Mouse (Mus musculus) thymus, postnatal 25 days (tissue): Measurements from ENCODE around the gene Pla2g4f.
A peak's percentile ranks its signal among the peaks of the same experiment; 100 is the strongest.

Source experiments
- DNase-seq: peaks from one replicate; pipeline ENCODE4 v3.0.0; 2022

Pla2g4f gene

GRCm38 (mm10) chr2:120313976-120314375 lies at the start of gene Pla2g4f:
Gene Pla2g4f, minus strand, starts transcription at chr2:120314165.
- DNase-seq = no peak

GRCm38 (mm10) chr2:120360425-120360824 lies 46.5 kb upstream of the Pla2g4f start:
- DNase-seq = no peak

GRCm38 (mm10) chr2:120352682-120353646 lies 39.0 kb upstream of the Pla2g4f start, which contains the start of gene Vps39:
Gene Vps39, minus strand, starts transcription at chr2:120353137.
- peak; percentile 90 for DNase-seq

GRCm38 (mm10) chr2:120351321-120351720 lies 37.4 kb upstream of the Pla2g4f start:
- no peak for DNase-seq

GRCm38 (mm10) chr2:120348120-120348519 lies 34.2 kb upstream of the Pla2g4f start:
- peak; percentile 16 for DNase-seq

- DNase-seq = no peak
These were observed 27.8 kb upstream of the Pla2g4f start for GRCm38 (mm10) chr2:120341741-120342140.

GRCm38 (mm10) chr2:120337886-120338285 lies 23.9 kb upstream of the Pla2g4f start:
- DNase-seq = no peak

GRCm38 (mm10) chr2:120331575-120331974 lies 17.6 kb upstream of the Pla2g4f start:
- no peak for DNase-seq

- DNase-seq = no peak
These were observed 1.1 kb upstream of the Pla2g4f start for GRCm38 (mm10) chr2:120315077-120315476.

- DNase-seq = no peak
These were observed 522 bp upstream of the Pla2g4f start for GRCm38 (mm10) chr2:120314487-120314886.

- DNase-seq = no peak
These were observed 1.6 kb downstream of the Pla2g4f start for GRCm38 (mm10) chr2:120312276-120312825.

- DNase-seq = no peak
These were observed 9.9 kb downstream of the Pla2g4f start for GRCm38 (mm10) chr2:120304113-120304512.

GRCm38 (mm10) chr2:120301076-120301475 lies 12.9 kb downstream of the Pla2g4f start:
- no peak for DNase-seq

GRCm38 (mm10) chr2:120299866-120300265 lies 14.1 kb downstream of the Pla2g4f start:
- no peak for DNase-seq

GRCm38 (mm10) chr2:120296160-120296559 lies 17.8 kb downstream of the Pla2g4f start:
- DNase-seq = no peak

GRCm38 (mm10) chr2:120291471-120292078 lies 22.4 kb downstream of the Pla2g4f start:
- DNase-seq = no peak

GRCm38 (mm10) chr2:120288995-120289394 lies 25.0 kb downstream of the Pla2g4f start, which contains the start of gene Pla2g4d:
Gene Pla2g4d, minus strand, starts transcription at chr2:120289197.
- DNase-seq = no peak

- no peak for DNase-seq
These were observed 25.6 kb downstream of the Pla2g4f start for GRCm38 (mm10) chr2:120288401-120288800.

GRCm38 (mm10) chr2:120285639-120286038 lies 28.3 kb downstream of the Pla2g4f start:
- no peak for DNase-seq

GRCm38 (mm10) chr2:120284705-120285104 lies 29.3 kb downstream of the Pla2g4f start:
- DNase-seq = no peak

GRCm38 (mm10) chr2:120284094-120284493 lies 29.9 kb downstream of the Pla2g4f start:
- DNase-seq = no peak

GRCm38 (mm10) chr2:120283550-120283949 lies 30.4 kb downstream of the Pla2g4f start:
- no peak for DNase-seq

- DNase-seq = no peak
These were observed 32.7 kb downstream of the Pla2g4f start for GRCm38 (mm10) chr2:120281221-120281620.

GRCm38 (mm10) chr2:120279961-120280360 lies 34.0 kb downstream of the Pla2g4f start:
- DNase-seq = peak; percentile 47
